Mouse (Mus musculus) liver (tissue): ENCODE data around the gene Ccnd2.
A peak's percentile ranks its signal among the peaks of the same experiment; 100 is the strongest.

Source experiments
- DNase-seq: peaks from one replicate; pipeline ENCODE4 v3.0.0-alpha.2; 2020; ENCODE audit warnings: mixed read lengths

Gene Ccnd2

DNA sequence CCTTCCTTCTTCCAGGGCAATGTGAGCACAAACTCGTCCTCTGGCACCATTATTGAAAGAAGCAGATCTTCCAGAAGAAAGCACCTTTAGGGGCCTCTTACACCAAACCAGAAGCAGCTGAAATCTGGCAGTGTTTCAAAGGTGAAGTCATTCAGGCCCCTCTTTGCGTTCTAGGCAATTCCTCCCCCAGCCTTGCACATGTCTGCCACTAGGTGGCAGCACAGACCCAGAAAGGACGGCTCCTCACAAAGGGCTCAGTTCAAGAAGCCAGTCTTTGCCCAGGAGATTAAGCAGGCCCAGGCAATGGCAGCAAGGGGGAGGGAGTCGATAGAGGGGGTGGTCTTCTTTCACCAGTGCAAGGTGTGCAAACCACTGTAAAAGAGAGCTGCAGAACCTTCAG is 4.3 kb downstream of the Ccnd2 start:
- DNase-seq = peak; percentile 82

DNA sequence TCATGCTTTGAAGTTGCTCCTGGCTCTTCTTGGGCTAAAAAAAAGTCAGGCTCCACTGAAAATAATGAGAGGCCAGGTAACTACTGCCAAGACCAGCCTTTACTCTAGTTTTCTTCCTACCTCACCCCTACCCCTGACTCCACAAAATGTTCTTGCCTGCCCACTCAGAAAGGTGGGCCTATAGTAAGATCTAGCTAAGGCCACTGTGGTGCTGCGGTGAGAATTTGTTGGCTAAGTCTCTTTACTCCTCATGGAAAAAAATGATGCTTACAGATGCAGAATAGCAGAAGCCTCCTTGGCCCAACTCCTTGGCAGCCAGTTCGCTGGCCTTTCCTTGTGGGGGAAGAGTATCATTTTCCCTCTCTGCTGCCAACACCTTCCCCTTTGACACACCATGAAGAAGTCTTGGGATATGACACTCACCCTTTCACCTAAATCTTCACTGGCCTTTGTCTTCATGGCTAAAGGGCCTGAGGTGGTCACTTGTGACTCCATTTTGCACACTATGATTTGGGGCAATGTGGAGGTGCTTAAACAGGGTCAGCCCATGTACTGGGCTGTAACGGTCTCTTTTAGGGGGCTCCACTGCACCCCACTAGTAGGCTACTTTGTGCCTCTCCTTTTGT is 5.6 kb downstream of the Ccnd2 start:
- DNase-seq = no peak

DNA sequence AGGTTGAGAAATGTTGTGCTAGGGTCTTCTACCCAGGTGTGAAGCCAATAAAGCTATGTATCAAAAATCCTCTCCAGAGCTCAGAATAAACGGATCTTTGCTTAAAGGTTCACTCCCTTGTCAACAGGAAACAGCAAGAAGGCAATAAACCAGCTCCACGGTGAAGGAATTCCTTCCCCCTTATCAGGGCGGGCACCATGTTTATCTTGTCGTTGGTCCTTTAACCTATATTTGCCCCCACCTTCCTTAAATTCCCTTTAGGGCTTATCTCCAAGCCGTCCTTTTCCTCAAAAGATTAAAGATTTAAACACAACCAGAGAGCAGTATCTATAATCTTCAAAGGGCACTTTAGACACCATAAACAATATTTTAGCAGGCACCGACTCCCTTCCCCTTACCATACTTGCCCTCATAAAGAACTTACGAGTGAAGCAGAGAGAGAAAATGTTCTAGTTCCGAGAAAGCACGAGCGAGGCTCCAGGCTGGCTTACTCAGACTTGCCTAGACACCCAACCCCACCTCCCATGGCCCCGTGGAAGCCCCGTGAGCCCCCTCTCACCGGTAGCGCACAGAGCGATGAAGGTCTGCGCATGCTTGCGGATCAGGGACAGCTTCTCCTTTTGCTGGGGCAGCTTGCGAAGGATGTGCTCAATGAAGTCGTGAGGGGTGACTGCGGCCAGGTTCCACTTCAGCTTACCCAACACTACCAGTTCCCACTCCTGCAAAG is 6.4 kb downstream of the Ccnd2 start:
- no peak for DNase-seq

DNA sequence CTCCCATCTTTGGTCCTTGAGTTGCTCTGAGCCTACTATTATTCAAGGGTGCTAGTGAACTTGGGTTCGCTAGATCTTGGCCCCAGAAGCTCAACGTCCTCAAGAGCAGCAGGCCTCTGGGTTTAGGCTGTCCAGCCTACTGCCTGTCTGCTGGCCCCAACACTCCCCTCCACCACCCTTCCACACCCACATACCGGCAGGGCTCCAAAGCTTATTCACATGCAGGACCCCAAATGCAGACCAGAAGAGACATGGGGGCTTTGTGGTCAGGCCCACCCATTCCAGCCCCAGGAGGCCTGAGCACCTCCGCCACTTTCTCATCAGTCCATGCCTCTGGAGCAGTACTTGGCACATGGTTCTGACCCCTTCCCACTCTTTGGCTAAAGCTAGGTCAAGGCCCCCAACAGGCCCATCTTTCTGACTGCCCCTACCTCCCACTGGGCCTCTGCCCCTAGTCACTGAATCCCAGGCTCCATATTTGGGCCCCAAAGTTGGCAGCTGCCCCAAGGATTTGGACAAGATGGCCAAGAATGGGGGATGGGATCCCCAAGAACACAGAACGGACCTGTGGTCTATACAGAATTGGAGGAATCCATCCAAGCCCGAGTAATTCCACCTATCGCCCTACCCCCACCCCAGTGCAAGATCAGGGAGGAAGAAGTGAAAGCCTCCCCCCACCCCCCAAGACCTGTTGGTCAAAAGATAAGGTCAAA is 8.3 kb downstream of the Ccnd2 start:
- no peak for DNase-seq

DNA sequence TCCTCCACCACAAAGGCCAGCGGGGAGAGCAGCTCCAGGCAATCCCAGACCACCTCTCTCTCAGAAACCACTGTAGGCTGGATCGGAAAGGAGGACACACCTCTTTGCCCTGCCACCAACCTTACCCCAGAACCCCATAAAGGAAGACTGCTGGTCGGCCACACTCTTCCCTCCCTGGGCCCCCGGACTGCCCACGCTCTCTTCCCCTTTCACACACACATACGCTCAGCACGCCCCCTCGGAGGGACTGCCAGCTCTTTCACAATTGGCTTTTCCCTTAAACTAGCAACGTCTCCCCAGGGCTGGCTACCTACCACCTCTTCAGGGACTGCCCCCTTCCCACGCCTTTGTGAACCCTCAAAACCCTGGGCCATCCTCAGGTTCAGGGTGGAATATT is 8.9 kb downstream of the Ccnd2 start:
- DNase-seq = peak; percentile 25

DNA sequence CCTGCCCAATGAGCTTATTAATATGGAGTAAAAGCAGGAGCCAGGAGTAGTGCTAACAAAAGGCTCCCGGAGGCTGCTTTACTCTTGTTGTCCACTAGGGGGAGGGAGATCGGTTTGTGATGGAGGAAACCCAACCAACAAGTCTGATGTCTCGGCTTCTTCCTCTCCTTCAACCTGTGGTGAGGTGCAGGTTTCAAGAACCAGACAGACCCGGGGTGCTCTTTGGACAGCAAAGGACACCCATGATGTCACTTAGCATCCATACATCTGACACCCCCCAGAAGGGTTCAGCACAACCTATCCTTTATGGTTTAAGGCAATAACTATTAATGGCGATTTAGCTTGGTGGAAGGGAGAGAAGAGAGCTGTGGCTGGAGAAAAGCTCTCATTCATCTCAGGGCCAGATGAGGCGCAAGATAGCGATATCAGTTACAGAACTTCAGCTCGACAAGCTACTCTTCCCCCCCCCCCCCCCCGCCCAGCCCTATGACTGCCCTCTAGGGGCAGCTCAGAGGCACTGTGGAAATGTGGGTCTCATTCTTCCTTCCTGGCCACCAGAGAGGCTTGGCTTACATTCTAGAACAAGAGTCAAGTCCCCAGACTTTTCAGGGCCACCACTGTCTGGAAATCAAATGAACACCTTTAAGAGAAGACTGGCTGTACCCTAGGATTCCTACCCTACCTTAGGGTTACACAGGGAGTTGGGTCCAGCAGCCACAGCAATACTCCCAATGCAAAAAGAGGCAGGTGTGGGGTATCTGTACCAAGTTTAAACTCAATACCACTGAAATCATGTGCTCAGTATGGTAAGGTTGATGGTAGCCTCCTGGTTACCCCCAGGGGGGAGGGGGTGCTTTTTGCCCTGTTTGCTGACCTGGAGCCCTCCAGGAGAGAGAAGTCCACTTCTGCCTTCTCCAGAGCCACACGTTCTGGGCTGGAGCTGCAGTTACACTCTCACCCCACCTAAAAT is 9.6 kb downstream of the Ccnd2 start:
- peak; percentile 53 for DNase-seq

DNA sequence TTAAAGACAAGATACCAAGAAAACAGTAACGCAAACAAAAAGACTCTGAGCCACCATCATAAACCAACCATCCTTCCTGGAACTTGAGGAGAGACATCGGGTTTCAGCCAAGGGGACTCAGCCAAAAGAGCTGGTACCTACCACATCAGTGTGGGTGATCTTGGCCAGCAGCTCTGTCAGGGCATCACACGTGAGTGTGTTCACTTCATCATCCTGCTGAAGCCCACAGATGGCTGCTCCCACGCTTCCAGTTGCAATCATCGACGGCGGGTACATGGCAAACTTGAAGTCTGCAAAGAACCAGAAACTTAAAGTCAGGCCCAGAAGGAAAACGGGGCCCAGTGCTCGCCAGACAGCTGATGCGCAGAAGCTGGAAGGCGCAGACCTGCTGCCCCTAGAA is 13.0 kb downstream of the Ccnd2 start:
- DNase-seq = no peak

DNA sequence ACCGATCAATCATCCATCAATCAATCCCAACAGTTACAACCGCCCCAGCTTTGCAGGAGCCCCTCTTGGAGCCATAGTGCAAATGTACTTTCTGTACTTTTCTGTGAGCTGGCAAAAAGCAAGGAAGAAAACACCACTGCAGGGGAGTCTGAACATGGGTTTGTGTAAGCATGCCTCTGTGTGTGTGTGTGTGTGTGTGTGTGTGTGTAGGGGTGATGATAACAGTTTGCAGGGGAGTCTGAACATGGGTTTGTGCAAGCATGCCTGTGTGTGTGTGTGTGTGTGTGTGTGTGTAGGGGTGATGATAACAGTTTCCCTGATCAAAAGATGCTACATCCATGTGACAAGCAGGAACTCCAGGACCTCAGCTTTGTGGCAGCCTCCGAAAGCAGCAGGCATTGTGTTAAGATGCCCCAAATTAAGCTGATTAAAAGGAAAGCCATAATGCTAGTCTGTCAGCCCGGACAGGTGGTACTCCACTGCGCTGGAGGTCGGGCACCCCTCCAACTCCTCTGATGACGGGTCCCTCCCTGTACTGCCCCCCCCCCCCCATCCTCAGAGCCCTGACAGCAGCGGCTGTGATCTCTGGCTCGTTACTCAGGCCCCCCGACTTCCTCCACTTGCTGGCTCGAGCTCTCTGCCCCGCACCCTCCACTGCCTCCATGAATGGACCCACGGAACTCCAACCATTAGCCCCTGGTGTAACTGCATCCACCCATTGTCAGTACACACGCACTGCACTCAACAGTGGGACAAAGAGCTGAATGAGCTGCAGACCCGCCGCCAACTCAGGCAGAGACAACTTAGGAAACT is 18.4 kb downstream of the Ccnd2 start:
- DNase-seq = no peak

DNA sequence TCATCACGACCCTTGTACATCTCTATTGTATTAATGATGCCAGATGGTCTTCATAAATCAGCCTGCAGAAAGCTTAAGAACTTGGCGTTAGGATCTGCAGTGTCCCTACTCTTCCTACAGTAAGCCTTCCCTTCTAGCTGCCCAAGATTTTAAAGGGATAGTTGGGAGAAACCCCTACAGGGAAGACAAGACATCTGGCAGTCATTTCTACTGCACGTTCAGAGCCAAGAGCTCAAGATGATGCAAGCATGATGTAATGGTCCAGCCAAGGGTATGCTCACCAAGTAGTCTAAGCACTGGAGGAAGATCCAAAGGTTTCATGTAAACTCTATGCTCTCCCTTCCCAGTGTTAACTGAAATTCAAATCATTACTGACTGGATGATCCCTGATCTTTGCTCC is 19.3 kb downstream of the Ccnd2 start:
- DNase-seq = no peak

DNA sequence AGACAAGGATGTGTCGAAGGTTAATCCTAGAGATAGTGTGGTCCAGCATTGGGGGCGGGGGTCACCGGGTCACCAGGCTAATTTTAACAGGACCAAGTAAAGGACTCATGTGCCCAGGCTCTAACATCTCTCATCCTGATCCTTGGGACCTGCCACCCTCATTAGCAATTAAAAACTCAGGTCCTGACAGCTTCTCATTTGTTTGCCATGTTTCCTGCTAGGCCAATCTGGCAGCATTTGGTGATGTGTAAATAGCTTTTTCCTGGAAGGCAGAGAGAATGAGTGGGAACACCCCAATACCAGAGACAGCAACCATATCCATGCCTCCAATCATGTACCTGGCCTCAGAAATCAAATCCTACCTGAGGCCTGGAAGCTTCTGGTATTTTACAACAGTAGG is 20.0 kb downstream of the Ccnd2 start:
- DNase-seq = no peak

DNA sequence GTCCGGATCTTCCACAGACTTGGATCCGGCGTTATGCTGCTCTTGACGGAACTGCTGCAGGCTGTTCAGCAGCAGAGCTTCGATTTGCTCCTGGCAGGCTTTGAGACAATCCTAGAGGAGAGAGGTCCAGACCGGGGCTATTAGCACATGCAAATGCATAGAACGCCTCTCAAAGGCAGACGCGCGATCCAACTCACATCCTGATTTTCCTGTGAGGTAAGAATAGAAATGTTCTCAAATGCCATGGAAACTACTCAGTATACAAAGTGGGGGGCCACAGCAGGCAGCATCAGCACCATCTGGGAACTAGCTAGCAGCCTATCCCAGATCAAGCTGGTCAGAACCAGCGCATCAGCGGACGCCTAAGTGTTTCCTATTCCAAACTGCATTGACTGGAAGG is 21.6 kb downstream of the Ccnd2 start:
- no peak for DNase-seq

DNA sequence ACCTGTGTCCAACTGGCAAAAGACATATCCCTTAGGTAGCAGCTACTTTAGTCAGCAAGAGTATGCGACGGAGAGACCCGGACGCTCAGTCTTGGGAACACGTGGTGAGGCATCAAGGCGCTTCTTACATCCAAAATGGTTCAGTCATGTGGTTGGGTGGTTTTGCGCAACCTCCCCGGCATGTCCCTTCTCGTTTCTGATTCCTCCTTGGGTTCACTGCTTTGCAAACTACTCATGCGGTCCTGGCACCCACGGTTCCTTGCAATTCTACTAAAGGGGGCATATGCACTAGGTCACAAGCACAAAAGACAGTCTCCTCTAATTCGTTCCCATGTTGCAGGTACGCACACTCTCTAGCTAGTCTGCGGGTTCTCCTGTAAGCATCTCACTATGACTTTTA is 22.3 kb downstream of the Ccnd2 start:
- DNase-seq = no peak

DNA sequence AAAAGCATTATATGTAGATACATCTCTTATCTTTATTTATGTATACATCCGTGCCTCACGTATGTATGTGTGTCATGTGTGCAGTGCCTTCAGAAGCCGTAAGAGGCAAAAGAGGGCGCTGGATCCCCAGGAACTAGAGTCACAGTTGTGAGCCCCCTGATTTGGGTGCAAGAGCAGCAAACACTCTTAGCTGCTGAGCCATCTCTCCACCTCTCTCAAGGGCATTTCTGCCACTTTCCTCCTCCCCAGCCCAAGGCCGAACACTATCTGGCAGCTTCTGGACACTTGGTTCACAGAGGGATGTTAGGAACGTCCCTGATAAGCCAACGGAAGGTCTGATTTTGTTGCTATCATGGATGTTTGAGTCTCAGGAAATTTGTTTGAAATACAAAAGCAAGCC is 28.5 kb downstream of the Ccnd2 start:
- DNase-seq = no peak

DNA sequence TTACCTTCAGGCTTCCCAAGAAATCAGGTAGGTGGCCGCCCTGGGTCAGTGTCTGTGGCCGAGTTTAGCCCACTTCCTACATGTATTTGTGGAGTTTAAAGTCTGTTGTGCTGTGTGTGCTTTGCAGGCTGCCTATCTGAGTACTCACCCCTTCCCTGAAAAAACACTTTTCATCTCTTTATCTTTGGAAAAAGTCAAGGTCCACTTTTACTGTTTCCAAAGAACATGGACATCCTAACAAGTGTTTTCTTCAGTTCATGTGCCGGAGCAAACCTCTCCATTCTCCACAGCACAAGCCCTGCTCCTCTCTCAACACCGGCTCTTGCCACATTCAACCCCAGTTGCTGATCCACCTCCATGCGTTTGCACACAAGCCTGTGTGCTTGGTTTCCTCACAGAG is 29.0 kb downstream of the Ccnd2 start:
- no peak for DNase-seq

DNA sequence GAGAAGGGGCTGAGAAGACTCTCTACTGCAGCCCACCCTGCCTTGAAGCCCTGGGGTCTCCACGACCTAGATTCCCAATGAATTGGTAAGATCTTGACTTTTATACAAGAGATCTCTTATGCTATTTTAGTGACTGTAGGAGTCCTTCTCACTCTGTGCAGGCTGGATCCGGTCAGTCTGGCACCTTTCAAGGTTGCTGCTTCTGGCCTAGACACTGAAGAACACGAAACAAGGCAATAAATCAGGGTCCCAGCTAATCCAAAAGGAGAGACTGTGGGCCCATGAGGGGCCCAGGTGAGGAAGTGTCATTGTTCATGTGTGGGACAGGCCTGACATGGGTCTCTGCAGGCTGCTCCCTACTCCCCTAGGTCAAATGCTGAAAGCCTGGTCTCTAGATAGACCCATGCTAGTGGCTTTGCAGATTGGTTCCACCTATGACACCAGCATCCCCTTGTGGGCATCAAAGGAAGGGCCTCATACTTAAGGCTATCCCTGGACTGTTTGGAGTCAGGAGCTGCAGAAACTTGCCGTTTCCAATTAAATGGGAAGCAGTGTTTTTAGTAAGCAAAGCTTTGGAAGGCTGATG is 29.7 kb downstream of the Ccnd2 start:
- no peak for DNase-seq

DNA sequence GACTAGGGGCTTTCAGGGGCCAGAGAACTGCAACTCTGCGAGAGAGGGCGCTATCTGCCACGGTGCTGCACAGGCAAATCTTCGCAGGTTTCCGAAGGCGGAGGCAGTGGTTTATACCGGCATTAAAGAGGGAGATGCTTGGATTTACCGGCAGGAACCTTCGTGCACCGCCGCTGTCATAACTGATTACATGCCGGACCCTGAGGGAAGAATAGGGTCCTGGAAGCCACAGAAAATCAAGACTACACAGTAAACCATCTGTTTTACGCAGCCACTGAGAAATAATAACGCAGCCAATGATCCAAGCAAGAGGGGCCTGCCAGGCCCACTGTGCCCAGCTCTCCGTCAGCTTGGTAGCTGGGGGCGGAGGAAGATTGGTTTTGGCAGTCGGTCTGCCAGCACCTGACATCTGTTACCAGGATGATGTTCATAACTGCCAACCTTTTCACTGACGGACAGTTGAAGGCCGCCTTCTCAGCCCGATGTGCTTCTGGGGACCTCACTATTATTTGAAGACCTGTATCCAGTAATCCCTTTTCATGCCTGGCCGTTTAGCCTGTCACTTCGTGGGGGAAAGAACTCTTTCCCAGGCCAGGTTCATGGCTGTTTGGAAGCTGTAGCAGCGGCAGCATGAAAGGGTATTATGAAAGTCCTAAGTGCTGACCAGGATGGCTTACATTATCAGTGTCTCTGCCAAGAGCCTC is 37.1 kb downstream of the Ccnd2 start:
- no peak for DNase-seq

DNA sequence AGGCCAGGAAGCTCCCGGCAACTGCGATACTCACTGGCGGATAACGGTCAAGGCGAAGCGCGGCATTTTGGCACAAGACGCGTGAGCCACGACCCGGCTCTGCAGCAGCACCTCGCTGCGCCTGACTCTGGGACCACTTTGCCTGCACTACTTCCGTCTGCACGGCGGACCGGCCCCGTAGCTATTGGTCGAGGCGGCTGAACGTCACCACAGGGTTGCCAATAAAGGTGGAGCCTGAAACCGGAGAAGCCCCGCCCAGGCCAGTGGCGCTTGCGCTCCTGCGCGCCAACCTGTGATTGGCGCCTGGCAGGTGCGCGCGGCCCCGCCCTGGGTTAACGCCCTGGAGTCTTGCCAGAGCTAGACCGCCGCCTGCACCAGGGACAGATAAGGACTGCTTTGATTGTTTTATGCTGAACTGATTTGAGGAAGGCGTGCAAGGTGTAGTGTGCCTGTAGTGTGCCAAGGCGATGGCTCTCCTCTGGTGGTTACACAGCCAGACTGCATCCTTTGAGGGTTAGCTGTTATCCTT is 42.5 kb downstream of the Ccnd2 start, which contains the start of gene Tigar:
Gene Tigar, minus strand, starts transcription at position 156 of the 529 bp plus-strand sequence.
- DNase-seq = peak; percentile 88

DNA sequence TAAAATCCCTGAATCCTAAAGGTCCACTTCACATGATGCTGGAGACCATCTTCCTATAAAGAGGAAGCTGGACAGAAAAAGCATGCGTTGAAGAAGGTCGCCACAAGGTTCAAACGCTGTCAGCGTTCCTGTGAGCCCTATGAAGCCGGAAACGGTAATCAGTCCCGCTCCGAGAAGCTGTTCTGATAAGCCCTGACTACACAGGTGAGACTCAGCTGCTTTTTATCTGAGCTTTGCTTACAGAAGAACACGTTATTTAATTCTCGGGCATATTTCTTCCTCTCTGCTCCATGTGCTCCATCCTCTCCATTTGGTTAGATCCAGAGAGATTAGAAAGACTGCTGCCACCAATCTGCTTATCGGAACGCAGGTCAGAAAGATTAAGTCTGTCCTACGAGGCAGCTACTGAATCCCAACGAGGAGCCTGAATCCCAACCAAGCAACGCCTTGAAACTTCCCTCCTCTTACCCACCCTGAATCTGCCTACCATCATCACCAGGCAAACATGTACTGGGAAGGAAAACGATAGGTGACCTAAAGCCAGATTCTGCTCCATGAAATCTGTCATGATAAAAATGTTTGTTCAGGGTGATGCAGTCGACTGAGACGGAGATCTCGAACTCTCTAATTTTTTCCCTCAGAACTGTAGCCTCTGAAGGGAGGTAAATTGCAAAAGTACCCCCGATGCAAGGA is 43.5 kb downstream of the Ccnd2 start:
- no peak for DNase-seq

DNA sequence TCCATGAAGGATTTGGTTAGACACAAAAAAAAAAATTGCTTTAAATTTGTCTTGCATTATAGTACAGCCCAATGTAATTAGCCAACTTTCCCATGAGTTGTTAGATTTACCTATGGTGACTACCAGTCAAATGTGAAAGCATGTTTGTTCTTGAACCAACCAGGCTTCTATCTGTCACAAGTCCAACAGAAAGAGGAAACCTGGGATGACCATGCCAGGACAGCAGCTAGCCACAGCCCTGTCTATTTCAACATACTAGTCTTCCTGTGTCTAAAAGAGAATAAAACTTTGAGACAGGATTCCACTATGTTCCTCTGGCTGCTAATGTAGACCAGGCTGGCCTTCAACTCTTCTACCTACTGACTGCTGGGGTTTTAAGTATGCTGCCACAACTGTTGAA is 44.6 kb downstream of the Ccnd2 start:
- no peak for DNase-seq

DNA sequence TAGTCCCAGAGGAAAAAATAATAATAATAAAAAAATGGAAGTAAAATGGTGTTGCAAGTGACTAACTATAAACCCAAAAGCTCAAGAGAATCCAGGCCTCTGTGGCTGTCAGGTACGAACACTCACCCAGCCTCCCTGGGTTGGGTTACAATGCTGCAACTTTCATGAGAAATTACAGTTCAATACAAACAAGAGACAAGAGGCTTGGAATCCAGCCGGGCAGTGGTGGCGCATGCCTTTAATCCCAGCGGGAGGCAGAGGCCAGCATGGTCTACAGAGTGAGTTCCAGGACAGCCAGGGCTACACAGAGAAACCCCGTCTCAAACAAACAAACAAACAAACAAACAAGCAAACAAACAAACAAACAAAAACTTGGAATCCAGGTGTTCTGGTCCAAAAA is 45.3 kb downstream of the Ccnd2 start:
- no peak for DNase-seq
